Mouse (Mus musculus): Measurements from ENCODE around the gene Reps2.

DNA sequence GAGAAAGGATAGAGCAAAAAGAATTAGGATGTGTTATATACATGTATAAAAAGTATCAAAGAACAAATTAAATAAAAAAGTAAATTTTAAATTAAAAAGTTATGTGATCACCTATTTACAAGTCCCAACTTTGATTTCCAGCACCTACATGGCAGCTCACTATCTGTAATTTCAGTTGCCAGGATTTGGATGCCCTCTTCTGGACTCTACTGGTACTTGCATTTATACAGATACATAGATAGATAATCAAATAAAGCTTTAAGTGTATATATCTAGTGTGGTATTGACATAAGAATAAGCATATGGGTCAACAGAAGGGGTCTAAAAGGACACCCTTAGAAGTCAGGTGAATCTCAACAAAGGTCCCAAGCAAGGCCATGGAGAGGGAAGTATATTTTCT is 155.7 kb downstream of the Reps2 start:
- TF ChIP-seq GATA1 (IDR thresholded peaks at IDR 0.05; ENCODE audit: borderline replicate concordance, low read length) (no peak), FLI1 (IDR thresholded peaks at IDR 0.05; ENCODE audit: low read length) (no peak)

Data from megakaryocyte, embryonic 14.5 days (primary cell).